Mouse (Mus musculus): ENCODE measurements around the gene Gorasp1. TPM values are rescaled to one million over a fixed set of nuclear protein-coding genes. Genes with fewer than 3 reads are reported as not detected.

Gorasp1 gene
- total RNA-seq, 2 experiments from 2014 or later = 16.2 to 17.6 TPM

DNA sequence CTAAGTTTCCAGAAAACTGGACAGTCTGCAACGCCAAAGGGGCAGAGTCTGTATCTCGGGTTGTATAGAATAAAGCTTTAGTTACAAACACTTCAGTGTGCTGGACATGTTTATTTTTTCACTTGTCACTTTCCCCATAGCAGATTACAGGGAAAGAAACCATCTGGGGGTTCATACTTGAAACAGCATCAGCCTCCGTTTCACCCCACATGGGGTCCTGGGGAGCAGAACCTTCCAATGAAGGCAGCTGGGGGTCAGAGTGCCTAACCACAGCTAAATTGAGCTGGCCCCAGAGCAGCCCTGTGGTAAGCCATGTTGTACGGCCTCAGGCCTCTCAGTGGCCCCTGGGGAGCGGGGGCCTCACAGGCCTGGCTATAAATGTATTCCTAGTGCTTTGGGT, 10.9 kb downstream of the Gorasp1 start:
- no peak for DNase-seq

GRCm38 (mm10) chr9:119925729-119926128, 11.6 kb downstream of the Gorasp1 start:
- no peak for DNase-seq

- DNase-seq = no peak
Measured at GRCm38 (mm10) chr9:119925120-119925657, 12.2 kb downstream of the Gorasp1 start.

GRCm38 (mm10) chr9:119923462-119923861, 13.9 kb downstream of the Gorasp1 start:
- DNase-seq = no peak

DNA sequence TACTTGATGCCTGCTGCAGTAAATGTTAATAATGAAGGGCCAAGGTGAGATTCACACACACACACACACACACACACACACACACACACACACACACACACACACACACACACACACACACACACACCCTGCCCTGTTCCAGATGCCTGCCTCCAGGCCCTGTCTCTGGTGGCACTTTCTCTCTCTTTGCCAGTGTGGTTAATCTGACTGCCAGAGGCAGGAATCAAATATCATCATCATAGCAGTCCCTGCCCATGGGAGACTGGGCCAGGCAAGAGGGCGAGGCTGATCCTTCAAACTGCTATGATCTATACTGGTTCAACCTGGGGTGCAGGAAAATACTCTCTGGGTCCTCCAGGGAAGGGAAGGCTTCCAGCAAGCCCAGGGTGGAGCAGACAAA, 17.5 kb downstream of the Gorasp1 start:
- DNase-seq = no peak

DNA sequence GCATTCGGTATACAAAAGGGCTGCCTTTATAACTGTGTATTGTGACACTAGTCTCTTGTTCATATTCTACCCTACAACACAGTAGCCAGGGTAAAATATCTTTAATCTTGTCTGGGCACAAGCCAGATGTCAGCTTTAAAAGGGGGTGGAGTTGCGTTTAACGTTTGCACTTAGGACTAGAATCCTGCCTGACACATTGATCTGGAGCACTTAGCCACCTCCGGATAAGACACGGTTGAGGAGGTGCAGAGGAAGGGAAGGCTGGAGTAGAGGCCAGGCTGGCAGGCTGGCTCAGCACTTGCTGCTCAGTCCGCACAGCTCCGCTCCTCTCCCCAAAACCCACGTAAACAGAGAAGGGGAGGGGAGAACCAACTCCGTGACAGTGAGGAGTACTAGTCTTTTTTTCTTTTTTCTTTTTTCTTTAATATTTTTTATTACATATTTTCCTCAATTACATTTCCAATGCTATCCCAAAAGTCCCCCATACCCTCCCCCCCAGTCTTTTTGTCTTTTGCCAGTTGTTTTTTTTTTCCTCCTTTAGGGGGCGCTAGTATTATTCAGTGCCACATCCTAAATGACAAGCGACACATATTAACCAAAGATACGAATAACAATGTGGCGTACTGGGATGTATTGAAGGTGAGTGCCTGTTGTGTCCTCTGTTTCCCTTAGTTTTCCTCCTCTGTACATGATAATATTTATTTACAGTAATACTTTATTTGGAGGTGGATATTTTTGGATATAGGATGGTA, 24.1 kb downstream of the Gorasp1 start:
- DNase-seq = no peak

DNA sequence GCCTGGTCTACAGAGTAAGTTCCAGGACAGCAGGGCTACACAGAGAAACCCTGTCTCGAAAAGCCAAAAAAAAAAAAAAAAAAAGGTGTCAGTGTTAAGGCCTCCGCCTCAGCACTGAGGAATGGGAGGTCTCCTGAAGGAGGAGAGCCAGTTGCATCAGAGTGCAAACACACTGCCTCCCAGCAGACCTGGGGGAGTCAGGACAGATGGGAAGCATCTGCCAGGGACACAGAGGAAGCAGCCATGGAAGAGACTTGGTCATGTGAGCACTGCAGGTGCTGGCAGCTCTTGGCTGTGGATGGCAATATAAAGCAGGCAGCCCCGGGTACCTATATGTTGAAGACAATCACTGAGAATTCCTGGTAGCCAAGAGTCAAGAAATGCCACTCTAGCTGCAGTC, 27.4 kb downstream of the Gorasp1 start:
- DNase-seq = no peak

DNA sequence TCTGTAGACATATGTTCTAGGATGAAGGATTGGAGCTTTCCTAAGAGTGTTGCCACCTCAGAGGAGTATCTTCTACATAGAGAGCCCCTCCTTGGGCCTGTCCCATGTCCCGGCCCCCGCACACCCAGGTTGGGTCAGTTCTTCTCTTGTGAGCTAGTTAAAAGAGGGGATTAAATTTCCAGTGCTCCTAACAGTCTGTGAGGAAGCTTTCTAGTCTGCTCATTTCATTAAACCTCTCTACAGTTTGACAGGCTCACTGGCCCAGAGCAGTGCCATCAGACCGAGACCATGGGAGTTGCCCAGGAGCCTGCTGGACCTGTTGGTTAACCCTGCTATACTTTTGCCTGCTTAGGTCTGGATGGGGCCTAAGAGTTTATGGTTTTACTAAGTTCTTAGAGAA, 28.7 kb downstream of the Gorasp1 start:
- no peak for DNase-seq

DNA sequence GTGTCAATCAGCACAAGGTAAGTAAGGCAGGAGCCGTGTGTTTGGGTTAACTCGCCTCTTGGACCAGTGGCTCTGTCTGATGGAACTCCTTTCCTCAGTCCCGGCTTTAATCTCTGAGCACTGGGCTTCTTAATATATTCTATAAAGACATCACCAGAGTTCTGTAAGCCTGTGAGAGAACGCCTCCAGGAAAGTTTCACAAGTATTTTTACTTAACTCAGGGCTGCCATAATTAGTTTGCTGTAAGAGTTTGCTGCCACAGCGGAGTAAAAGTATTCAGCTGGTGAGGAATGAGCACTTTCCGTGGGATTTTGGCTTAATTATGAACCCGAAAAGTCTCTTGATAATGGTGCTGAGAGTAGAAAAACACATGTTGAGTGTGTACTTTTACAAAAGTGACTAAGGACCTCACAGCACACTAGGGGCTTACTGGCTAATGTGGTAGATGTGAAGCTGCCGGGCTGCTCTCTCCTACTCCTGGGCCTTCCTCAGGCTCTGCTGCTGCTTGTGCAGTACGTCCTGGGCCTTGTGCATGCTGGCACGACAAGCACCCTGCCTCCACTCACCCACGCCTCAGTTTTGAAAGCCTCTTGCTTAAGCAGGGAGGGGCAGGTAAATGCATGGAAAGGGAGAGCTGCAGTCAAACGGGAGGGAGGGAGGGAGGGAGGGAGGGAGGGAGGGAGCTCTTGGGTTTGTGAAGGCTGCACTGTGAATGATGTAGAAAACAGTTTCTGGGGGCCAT, 34.8 kb downstream of the Gorasp1 start:
- no peak for DNase-seq

DNA sequence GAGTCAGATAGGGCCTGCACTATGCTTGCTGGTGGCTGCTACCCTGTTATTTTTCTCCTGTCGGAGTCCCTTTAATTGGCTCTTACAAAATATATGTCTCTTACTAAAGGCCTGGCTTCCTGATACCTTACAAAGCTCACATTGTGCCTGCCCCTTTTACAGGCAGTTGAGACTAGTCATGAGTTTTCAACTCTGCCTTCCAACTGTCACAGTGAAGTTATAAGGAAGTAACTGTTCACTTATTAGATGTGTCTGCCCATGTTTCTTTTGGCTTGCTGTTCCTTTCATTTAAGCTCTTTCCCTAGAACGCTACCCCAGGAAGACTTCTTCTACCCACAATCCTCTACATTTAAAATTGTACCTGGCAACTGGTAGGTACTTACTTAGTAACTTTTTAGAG, 37.9 kb downstream of the Gorasp1 start:
- DNase-seq = no peak

DNA sequence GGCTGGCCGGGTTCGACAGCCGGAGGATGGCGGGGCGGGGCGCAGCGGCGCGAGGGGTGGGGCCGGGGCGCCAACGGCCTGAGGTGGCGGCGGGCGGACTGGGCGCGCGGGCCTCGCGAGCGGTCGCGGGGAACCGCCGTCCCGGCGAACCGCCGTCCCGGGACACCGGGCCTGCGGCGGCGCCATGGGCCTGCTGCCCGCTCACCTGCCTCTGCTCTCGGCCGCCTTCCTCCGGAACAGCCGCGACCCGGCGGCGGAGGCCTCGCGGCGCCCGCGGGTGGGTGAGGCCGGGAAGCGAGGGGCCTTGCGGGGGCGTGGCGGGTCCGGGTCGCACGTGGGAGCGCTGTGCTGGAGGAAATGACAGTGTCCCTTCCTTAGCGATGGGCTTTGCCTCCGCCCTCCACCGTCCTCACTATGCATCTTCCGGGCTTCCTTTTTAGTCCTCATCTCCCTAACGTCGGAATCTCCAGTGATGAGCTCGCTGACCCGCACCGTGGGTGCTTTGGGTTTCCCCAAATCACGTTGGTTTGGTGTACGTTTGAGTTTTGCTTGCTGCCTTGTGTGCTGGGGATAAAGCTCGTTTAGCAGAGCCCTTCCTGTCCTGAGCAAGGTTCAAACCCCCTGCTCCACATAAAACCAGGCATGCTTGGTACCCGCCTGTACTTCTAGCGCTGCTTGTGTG, 42.2 kb downstream of the Gorasp1 start:
- DNase-seq = no peak

DNA sequence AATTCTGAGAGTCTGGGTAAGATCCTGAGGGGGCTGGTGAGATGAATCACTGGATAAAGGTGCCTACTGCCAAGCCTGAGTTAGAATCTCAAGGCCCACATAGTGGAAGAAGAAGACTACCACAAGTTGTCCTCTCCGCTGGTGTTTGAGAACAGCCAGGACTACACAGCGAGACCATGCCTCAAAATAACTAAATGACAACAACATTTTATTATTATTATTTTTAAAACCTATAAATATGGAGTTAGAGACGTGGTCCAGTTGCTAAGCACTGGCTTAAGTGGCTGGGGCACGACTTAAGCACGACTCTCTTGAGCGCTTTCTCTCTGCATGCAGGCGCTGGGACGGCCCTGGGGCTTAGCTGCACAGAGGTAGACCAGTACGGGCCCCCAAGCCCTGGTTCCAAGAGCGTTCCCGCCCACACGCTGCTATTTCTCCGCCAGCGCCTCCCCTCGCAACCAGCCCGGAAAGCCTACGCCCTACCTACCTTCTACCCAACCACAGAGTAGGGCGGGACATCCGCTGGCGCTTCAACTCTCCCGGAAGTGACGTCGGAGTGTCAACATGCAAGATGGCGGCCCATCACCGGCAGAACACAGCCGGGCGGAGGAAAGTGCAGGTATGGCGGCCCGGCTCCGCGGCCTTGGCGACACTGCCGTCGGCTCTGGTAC, 42.9 kb downstream of the Gorasp1 start, which contains the start of gene Wdr48:
Wdr48 (plus strand) TSS at position 540 of the 671 bp plus-strand sequence.
- peak; percentile 92 for DNase-seq

DNA sequence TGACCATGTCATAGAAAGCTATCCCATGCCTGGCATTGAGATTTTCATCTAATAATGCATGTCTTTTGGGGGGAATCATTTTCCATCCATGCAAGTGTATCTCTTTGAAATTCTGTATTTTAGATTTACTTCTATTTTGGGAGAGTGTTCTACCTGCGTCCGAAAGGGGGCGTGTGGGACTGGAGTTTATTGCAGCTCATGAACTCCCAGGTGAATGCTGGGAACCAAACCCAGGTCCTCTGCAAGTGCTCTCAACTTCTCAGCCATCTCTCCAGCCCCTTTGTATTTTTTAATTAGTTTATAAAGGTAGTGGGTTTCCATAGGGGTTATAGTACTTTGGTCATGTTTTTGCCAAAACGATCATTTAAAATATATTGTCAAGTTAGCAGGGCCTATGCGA, 43.5 kb downstream of the Gorasp1 start:
- no peak for DNase-seq

DNA sequence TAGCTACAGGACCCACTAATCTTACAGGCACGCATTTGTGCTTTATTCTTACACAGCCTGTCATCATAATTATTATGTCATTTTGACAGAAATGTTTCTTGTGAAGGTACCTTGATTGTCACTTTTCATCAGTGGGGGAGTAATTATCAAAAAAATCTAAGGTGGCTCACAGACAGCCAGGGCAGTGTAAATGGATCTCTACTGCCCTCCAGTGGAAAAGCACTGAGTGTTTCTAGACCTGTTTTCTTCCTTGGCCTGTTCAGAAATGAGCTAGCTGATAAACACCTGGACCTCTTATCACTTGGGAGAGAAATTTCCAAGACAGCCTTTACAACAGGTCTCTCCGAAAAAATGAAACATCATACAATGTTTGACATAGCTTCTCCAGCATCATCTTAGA, 46.7 kb downstream of the Gorasp1 start:
- DNase-seq = no peak

- DNase-seq = no peak
Measured at GRCm38 (mm10) chr9:119889446-119889845, 47.9 kb downstream of the Gorasp1 start.

DNA sequence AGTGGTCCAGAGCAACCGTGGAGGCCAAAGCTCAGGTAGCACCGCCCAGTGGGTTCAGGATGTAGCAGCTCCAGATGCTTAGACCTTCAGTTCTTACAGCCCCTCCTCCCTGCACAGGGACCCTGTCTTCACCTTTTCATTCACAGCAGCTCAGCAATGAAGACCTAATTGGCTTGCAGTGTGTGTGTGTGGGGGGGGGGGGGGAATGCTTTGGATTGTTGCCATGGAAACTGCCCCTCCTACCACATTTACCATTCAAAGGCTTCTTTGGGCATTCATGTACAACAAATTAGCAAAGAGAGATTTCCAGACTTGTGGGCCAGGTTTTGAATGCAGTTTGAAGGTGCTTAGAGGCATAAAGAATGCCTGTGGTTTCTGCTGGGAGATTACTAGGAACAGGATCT, 48.5 kb downstream of the Gorasp1 start:
- DNase-seq = no peak

DNA sequence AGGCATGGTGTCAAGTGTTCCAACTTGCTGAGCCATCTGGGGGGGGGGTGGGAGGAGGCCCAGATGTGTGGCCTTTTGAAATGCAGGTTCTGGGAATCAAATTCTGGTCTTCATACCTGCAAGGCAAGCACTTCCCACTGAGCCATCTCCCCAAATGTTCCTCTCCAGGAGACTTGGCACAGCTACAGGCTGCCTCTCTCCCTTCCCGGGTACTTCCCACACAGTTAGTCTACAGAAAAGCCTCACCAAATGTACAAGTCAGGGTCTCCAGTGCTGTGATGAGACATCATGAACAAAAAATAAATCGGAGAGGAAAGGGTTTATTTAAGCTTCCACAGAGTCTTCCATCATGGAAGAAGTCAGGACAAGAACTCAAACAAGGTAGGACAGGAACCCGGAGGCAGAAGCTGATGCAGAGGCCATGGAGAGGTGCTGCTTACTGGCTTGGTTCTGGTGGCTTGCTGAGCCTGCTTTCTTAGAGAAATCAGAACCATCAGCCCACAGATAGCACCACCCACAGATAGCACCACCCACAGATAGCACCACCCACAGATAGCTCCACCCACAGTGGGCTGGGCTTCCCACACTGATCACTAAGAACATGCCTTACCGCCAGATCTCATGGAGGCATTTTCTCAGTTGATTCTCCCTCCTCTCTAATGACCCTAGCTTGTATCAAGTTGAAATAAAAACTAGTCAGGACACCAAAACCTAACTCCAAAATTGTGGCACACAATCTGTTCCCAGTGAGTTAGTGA, 50.0 kb downstream of the Gorasp1 start:
- no peak for DNase-seq
